Mouse (Mus musculus): Measurements from ENCODE around the gene Nol6.
"Not testable (repeated sequence)": the region's sequence is repeated elsewhere in the genome, so short reads cannot be mapped to it uniquely, and the experiment has no call there.

Gene Nol6

GRCm38 (mm10) chr4:41082803-41083202 lies 41.5 kb downstream of the Nol6 start:
- not testable (repeated sequence) for DNase-seq (ENCODE audit: low read depth)

- no peak for DNase-seq (ENCODE audit: low read depth)
These were observed 42.5 kb downstream of the Nol6 start for GRCm38 (mm10) chr4:41081733-41082132.

- no peak for DNase-seq (ENCODE audit: low read depth)
These were observed 45.5 kb downstream of the Nol6 start for GRCm38 (mm10) chr4:41078726-41079125.

GRCm38 (mm10) chr4:41074461-41074860 lies 49.8 kb downstream of the Nol6 start:
- no peak for DNase-seq (ENCODE audit: low read depth)

GRCm38 (mm10) chr4:41073008-41073817 lies 51.0 kb downstream of the Nol6 start:
- no peak for DNase-seq (ENCODE audit: low read depth)

- no peak for DNase-seq (ENCODE audit: low read depth)
These were observed 52.5 kb downstream of the Nol6 start for GRCm38 (mm10) chr4:41071500-41072429.

- DNase-seq (ENCODE audit: low read depth), result no peak
These were observed 59.1 kb downstream of the Nol6 start for GRCm38 (mm10) chr4:41065196-41065595.
